Mouse (Mus musculus) neural tube, embryonic 11.5 days (tissue): ENCODE data around the gene Isg20l2. TPM values are rescaled to one million over a fixed set of nuclear protein-coding genes. Genes with fewer than 3 reads are reported as not detected.

Source experiments
- ATAC-seq: fragments of 200-750 bp; cut with Nextera tagmentation; 2 replicates; pipeline ENCODE4 v1.8.0; 2017; ENCODE audit warnings: moderate number of reproducible peaks, mild to moderate bottlenecking, moderate TSS enrichment, moderate library complexity; ENCODE audit not compliant: insufficient read depth, low FRiP score, low TSS enrichment
- DNase-seq: peaks from one replicate; pipeline ENCODE4 v3.0.0-alpha.2; 2015; ENCODE audit warnings: low spot score
- H3K27ac ChIP-seq: fragments of 300-500 bp; sonication (generic); 2 replicates; pipeline ENCODE4 v1.5.1; 2014; ENCODE audit warnings: low read depth, mild to moderate bottlenecking, low read length
- H3K27me3 ChIP-seq: fragments of 300-500 bp; sonication (generic); 2 replicates; pipeline ENCODE4 v1.6.1; 2014; ENCODE audit warnings: mild to moderate bottlenecking, low read length, mixed read lengths; ENCODE audit not compliant: control insufficient read depth, insufficient read depth
- H3K36me3 ChIP-seq: fragments of 300-500 bp; sonication (generic); 2 replicates; pipeline ENCODE4 v1.6.1; 2014; ENCODE audit warnings: mild to moderate bottlenecking, low read length, moderate library complexity, mixed read lengths; ENCODE audit not compliant: control insufficient read depth, insufficient read depth
- H3K4me1 ChIP-seq: fragments of 300-500 bp; sonication (generic); 2 replicates; pipeline ENCODE4 v1.6.1; 2014; ENCODE audit warnings: low read length, mixed read lengths; ENCODE audit not compliant: control insufficient read depth, insufficient read depth
- H3K4me2 ChIP-seq: fragments of 300-500 bp; sonication (generic); 2 replicates; pipeline ENCODE4 v1.6.1; 2014; ENCODE audit warnings: low read depth, mild to moderate bottlenecking, moderate library complexity
- H3K4me3 ChIP-seq: fragments of 300-500 bp; sonication (generic); 2 replicates; pipeline ENCODE4 v1.5.1; 2014; ENCODE audit warnings: low read depth, low read length
- H3K9ac ChIP-seq: fragments of 300-500 bp; sonication (generic); 2 replicates; pipeline ENCODE4 v1.6.1; 2014; ENCODE audit warnings: mild to moderate bottlenecking, low read length
- H3K9me3 ChIP-seq: fragments of 300-500 bp; sonication (generic); 2 replicates; pipeline ENCODE4 v1.6.1; 2016; ENCODE audit warnings: low read length; ENCODE audit not compliant: control insufficient read depth
- WGBS: fragments of 180-500 bp; shearing (Covaris S2); extraction: QIAGEN DNeasy Blood & Tissue Kit; methylation state at CpG from one replicate; pipeline ENCODE4 v1.1.7; 2014; 5-methylcytosine and 5-hydroxymethylcytosine counted together
- polyA plus RNA-seq: library from polyadenylated mRNA; unstranded; fragments of >200 nt; fragmentation: Nextera tagmentation; extraction: Ambion mirVana; gene quantifications from 2 replicates; pipeline ENCODE4 v1.2.1, GENCODE M21; 2014

Isg20l2 gene
- polyA plus RNA-seq, 1 experiment from 2014 or later = 52.3 TPM

DNA sequence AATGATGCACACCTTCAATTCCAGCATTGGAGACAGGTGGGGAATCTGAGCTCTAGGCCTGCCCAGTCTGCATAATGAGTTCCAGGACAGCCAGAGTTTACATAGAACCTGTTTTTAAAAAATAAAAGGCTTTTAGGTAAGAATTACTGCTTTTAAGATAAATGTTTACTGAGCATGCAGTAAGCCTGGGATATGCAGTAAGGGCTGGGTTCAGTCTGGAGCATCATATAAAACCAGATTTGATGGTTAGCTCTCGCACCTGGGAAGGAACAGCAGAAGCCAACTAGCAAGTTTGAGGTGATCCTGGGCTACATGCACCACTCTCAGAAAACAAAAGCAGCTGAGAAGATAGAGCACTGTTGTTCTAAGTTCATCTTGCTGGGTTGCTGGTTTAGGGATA lies 11.6 kb upstream of the Isg20l2 start:
- ATAC-seq = no peak
- DNase-seq = no peak
- Histone ChIP-seq H3K9me3 (no peaks in the 10 kb centered on the region), H3K4me3 (no peak overlapping the region), H3K9ac (no peak overlapping the region), H3K36me3 (peaks cover 17% of the 10 kb centered on the region), H3K27ac (no peak overlapping the region), H3K27me3 (no peaks in the 10 kb centered on the region), H3K4me2 (no peak overlapping the region), H3K4me1 (0 out of 2 replicates have a peak, but pooled peaks cover 2% of the 10 kb centered on the region)
- 92% methylated on average over 1 of the region's 1 CpGs for WGBS

DNA sequence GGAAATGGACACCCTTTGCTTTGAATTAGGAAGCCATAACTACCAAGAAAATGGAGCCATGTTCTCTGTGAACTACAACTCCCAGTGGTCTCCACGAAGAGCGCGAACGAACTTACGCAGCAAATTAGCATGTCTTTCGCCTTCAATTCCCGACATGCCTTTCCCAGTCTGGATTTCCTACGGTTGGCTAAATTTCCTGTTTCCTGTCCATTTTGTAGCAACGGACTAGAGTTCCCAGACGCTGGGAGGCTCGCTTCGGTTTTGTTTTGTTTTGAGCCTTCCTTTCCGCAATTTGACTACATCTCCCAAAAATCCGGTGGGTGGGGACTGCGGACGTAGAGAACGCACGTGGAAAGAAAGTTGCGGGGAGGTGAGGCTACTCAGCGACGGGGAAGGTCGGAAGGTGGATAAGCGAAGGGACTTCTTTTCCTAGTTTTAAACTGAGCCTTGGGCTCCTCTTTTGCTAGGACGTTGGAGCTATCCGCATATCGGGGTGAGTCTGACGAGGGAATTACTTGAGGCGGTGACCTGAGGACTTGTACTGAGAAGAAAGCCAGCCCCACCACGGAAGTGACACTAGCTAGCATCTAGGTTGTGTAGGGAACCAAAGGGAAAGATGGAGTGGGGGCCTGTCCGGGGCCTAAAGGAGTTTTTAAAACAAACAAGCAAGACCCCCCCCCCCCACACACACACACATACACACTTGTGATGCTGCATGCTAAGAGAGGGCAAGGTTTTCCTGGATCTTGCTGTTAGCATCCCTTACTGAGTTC lies 10.6 kb upstream of the Isg20l2 start, which contains the start of gene Mrpl24:
Gene Mrpl24 (plus strand): TSS at position 171 of the 773 bp plus-strand sequence.
- peak within 1 kb of the TSS; percentile 49 for H3K4me3 ChIP-seq
- peak within 1 kb of the TSS; percentile 51 for H3K9ac ChIP-seq
- DNase-seq = peak; percentile 77
- peaks cover 16% of the 10 kb centered on the region for H3K36me3 ChIP-seq
- H3K4me1 ChIP-seq = 0 out of 2 replicates have a peak, but pooled peaks cover 2% of the 10 kb centered on the region
- H3K27ac ChIP-seq = no peak within 1 kb of the TSS
- WGBS = under 1% methylated on average over 30 of the region's 30 CpGs
- peak within 1 kb of the TSS; percentile 62 for H3K4me2 ChIP-seq
- peak; percentile 76 for ATAC-seq
- H3K27me3 ChIP-seq = no peaks in the 10 kb centered on the region
- no peaks in the 10 kb centered on the region for H3K9me3 ChIP-seq

DNA sequence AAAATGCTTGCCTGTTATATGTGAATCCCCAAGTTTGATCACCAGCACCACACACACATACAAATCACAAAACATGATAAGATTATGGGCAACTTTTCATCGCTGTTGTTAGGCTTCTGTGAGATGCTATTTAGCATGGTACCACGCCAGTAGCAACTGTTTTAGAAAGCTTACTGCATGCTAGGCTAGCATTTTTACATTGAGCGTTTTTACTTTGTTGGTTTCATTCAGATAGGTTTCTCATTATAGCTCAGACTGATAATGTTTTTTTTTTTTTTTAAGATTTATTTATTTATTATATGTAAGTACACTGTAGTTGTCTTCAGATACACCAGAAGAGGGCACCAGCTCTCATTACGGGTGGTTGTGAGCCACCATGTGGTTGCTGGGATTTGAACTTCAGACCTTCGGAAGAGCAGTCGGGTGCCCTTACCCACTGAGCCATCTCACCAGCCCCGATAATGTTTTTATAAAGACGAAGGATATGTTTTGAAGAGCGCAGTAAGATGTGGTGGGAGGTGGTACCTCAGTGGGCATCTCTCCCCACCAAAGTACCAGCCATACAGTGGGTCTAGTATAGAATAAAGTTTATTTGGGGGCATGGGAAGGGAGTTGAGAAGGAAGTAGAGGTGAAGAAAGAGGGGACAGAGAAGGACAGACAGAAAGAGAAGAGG lies 9.7 kb upstream of the Isg20l2 start:
- H3K27me3 ChIP-seq = no peaks in the 10 kb centered on the region
- no peak overlapping the region for H3K9ac ChIP-seq
- no peaks in the 10 kb centered on the region for H3K9me3 ChIP-seq
- DNase-seq (no peak), ATAC-seq (no peak)
- peak overlapping the region; percentile 49 for H3K4me3 ChIP-seq
- peak overlapping the region; percentile 62 for H3K4me2 ChIP-seq
- H3K4me1 ChIP-seq = 0 out of 2 replicates have a peak, but pooled peaks cover 2% of the 10 kb centered on the region
- no peak overlapping the region for H3K27ac ChIP-seq
- peaks cover 18% of the 10 kb centered on the region for H3K36me3 ChIP-seq
- 65% methylated on average over 9 of the region's 9 CpGs for WGBS

DNA sequence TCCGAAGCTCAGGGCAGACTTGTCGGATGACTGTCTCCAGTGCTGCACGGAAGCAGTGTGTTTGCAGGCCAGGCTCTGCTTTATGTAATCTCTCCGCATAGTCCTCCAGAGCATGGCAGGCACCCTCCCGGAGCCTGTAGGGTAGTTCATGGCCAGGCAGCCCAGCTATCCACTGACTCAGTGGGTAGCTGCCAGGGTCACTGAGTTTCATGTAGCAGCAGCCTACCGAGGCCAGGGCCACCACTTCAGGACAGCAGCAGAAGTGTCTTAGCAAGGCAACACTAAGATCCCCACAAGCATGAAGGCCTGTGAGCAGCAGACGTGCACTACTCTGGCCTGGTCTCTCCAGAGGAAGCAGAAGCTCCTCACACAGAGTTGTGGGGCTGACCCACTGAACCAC lies 5.1 kb upstream of the Isg20l2 start:
- Histone ChIP-seq H3K27me3 (no peaks in the 10 kb centered on the region), H3K4me1 (peaks cover 9% of the 10 kb centered on the region), H3K4me3 (no peak overlapping the region), H3K9ac (no peak overlapping the region), H3K36me3 (peaks cover 21% of the 10 kb centered on the region), H3K4me2 (no peak overlapping the region), H3K27ac (no peak overlapping the region), H3K9me3 (no peaks in the 10 kb centered on the region)
- ATAC-seq = no peak
- DNase-seq = no peak
- WGBS = 96% methylated on average over 7 of the region's 7 CpGs

- Histone ChIP-seq H3K4me2 (no peak overlapping the region), H3K27me3 (no peaks in the 10 kb centered on the region), H3K36me3 (peaks cover 25% of the 10 kb centered on the region), H3K9me3 (no peaks in the 10 kb centered on the region), H3K27ac (no peak overlapping the region), H3K4me3 (no peak overlapping the region), H3K9ac (no peak overlapping the region), H3K4me1 (peaks cover 13% of the 10 kb centered on the region)
- DNase-seq (no peak), ATAC-seq (no peak)
- 89% methylated on average over 5 of the region's 5 CpGs for WGBS
Observed at GRCm38 (mm10) chr3:87927452-87927851, 2.7 kb upstream of the Isg20l2 start.

DNA sequence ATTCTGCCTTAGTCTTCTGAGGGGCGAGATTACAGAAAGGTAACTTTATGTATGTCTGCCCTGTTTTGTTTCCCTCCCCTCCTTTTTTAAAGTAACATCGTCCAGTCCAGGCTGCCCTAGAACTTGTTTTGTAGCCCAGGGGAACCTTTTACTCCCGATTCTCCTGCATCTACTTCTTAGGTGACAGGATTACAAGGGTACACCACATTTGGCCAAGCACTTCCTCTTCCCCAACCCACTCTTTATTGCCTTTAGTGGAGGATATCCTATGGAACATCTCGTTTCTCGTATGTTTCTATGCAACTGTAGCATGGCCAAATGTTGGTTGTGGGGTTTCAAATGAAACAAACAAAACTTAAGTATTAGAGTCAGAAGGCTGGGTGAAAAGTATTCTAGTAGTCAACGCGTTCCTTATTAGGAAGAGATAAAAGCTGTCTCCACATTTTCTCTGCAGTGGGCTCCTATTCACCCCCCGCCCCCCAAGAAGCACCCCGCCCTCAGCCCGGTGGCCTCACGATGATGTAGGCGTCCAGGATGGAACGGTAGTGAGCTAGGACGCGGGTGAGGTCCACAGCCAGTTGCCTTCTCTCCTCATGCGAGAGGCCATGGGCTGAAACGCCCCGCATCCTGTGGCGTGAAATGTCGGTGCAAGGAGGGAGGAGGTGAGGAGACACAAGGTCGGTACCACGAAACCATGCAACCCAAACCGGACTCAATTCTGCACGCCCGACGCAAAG lies 605 bp upstream of the Isg20l2 start:
- Histone ChIP-seq H3K9ac (peak overlapping the region; percentile 84), H3K27me3 (no peaks in the 10 kb centered on the region), H3K4me2 (peak overlapping the region; percentile 74), H3K4me3 (peak overlapping the region; percentile 96), H3K9me3 (no peaks in the 10 kb centered on the region), H3K36me3 (peaks cover 19% of the 10 kb centered on the region), H3K27ac (peak overlapping the region; percentile 44), H3K4me1 (peaks cover 13% of the 10 kb centered on the region)
- ATAC-seq (no peak; the same call in 1 of the 2 replicates), DNase-seq (no peak)
- WGBS = 9% methylated on average over 26 of the region's 26 CpGs

GRCm38 (mm10) chr3:87934026-87934425 lies 3.9 kb downstream of the Isg20l2 start:
- Histone ChIP-seq H3K4me1 (peaks cover 11% of the 10 kb centered on the region), H3K36me3 (peaks cover 18% of the 10 kb centered on the region), H3K27ac (no peak overlapping the region), H3K4me3 (no peak overlapping the region), H3K4me2 (no peak overlapping the region), H3K27me3 (no peaks in the 10 kb centered on the region), H3K9me3 (no peaks in the 10 kb centered on the region), H3K9ac (no peak overlapping the region)
- ATAC-seq = no peak
- no peak for DNase-seq
- WGBS = 91% methylated on average over 5 of the region's 5 CpGs

GRCm38 (mm10) chr3:87934501-87934900 lies 4.4 kb downstream of the Isg20l2 start:
- ATAC-seq = no peak
- Histone ChIP-seq H3K4me1 (peaks cover 7% of the 10 kb centered on the region), H3K9me3 (no peaks in the 10 kb centered on the region), H3K36me3 (peaks cover 22% of the 10 kb centered on the region), H3K4me2 (no peak overlapping the region), H3K4me3 (no peak overlapping the region), H3K27ac (no peak overlapping the region), H3K27me3 (no peaks in the 10 kb centered on the region), H3K9ac (no peak overlapping the region)
- DNase-seq = no peak
- 86% methylated on average over 4 of the region's 4 CpGs for WGBS
